Mouse (Mus musculus) heart, postnatal 36 days (tissue): Measurements from ENCODE around the gene Gm6034. TPM values are rescaled to one million over a fixed set of nuclear protein-coding genes. Genes with fewer than 3 reads are reported as not detected.
"Not testable (repeated sequence)": the region's sequence is repeated elsewhere in the genome, so short reads cannot be mapped to it uniquely, and the experiment has no call there.

Experiments used
- DNase-seq, 2 experiments: peaks; one replicate each; pipeline ENCODE4 v3.0.0; 2021 to 2022
- intact Hi-C: fragments of 180-260 bp; cut with DNase I; formaldehyde crosslinking; loops from one replicate; pipeline ENCODE4 v1.15.1; 2025
- total RNA-seq, 2 experiments: library from RNA; stranded (reverse); gene quantifications; 2 replicates each; pipeline ENCODE4 v1.2.3; 2021

Gm6034 gene
- total RNA-seq, 2 experiments from 2014 or later = not detected

DNA sequence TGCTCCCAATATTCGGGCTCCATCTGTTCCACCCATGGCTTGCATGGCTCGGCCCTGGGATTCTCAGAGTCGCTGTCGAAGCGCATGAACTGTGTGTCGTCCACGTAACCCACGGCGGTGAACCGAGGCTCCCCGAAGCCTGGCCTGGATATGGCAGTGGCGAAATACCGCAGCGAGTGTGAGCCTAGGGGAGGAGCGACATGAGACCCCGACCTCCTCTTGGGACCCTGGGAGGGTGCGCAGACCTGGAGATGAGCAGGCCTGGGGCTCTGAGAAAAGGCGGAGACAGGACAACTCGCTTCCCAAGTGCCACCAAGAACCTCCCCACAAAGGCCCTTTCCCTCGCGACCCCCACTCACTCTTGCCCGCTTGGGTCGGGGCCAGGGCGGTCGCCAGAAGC lies 15.2 kb downstream of the Gm6034 start:
- intact Hi-C loops, DNase-seq: not testable (repeated sequence)

DNA sequence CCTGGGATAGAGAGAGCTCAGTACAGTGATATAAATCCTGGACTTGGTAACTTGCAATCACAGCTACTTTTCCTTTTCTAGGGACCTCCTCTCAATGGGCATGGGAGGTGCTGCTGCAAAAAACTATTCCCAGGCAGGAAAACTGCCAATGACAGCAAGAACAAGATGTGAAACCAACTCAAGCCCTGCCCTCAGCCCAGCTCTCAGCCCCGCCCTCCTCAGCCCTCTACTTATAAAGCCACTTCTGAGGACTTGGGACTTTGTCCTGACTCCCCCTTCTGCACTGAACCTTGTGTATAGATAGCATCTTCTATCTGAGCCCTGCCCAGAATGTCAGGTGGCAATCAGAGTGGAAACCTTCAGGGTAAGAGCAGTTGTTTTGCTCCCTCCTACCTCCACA lies 15.6 kb downstream of the Gm6034 start, which contains the start of gene Gm11127:
TSS of gene Gm11127 (minus strand) at position 10 of the 400 bp plus-strand sequence.
- DNase-seq, intact Hi-C loops: not testable (repeated sequence)

DNA sequence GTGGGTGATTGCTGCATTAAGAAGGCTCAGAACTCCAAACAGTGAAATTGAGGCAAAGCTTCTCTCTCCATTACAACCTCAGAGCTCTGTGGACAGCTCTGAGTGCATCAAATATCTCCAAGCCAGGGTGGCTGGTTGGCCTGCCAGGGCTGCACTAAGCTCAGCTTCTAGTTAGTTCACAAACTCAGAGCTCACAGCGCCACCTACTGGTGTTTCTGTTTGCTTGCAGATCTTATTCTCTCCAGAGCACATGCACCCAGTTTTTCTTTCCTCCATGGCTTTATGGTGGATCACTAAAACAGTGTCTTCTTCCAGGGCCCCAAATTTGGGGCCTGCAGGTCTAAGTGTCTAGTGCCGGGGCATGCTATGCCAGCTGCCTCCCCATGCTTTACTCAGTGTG lies 18.1 kb downstream of the Gm6034 start:
- intact Hi-C loops = loop anchor here (1.0 to 10.0 kb wide), 2 partner anchors 126 to 131 kb away; no protein-coding TSS in a partner anchor
- DNase-seq = peak; percentile 80 to 87

DNA sequence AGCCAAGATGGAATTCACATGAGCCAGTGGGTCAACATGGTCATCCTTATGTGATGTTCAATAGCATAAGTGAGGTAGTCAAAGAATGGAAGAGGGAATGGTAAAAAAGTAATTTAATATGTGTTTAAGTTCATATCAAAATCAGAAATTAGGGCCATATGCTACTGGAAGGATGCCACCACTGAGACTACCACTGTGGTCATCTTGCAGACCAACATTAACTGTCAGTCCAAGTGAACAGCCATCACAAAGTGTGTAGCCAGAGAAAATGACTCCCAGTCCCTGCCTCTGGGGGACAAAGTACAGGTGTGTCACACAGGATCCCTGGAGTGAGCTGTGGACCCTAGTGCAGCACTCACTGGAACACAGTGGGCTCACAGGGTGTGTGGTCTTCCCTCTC lies 39.1 kb downstream of the Gm6034 start:
- intact Hi-C loops, DNase-seq: not testable (repeated sequence)

DNA sequence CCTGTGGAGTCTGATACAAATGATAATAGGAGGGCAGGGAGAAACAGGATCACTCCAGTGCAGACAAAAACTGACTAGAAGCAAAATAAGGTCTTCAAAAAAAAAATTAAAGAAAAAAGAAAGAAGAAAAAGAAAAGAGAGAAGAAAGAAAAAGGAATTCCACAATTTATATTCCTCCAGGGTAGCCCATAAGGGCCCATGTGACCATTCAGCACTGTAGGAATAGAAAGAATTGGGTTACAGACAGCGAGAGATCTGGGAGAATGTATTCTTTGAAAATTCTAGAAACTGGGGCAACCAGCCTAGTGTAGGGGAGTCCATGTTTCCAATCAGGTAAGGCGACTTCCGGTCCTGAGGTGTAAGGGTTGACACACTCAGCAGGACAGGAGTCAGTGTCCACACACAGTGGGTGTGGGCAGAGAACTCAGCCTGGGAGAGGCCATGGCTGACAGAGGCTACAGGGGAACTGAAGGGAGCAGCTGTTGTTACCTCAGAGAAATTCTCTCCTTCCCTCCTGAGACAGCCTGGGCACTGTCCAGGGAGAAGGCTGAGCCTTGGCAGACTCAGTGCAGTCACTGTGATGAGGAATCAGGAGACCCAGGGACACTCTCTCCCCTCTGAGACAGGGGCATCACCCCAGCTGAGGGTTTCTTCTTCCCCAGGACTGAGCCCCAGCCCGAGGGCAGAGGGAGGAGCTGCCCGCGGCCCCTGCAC lies 39.9 kb downstream of the Gm6034 start:
- intact Hi-C loops, DNase-seq: not testable (repeated sequence)

DNA sequence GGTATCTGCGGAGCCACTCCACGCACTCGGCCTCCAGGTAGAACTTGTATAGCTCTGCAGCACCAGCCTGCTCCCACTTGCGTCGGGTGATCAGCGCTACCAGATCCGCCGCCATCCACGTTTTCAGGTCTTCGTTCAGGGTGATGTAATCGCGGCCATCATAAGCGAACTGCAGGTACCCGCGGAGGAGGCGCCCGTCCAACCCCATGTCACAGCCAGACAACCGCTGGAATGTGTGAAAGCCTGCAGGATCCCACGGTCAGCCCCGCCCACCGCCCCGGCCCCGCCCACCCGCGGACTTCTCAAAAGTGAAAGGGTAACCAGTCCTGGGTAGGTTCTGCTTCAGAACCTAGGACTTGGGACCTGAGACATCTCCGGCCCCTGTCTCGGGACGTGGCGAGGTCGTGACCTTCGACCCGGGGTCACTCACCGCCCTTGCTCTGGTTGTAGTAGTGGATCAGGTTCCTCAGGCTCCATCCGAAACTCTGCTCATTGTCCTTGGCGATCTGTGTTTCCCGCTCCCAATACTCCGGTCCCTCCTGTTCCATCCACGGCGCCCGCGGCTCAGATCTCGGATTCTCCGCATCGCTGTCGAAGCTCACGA lies 40.6 kb downstream of the Gm6034 start:
- peak; percentile 17 to 27 for DNase-seq
- intact Hi-C loops = no loop called here

DNA sequence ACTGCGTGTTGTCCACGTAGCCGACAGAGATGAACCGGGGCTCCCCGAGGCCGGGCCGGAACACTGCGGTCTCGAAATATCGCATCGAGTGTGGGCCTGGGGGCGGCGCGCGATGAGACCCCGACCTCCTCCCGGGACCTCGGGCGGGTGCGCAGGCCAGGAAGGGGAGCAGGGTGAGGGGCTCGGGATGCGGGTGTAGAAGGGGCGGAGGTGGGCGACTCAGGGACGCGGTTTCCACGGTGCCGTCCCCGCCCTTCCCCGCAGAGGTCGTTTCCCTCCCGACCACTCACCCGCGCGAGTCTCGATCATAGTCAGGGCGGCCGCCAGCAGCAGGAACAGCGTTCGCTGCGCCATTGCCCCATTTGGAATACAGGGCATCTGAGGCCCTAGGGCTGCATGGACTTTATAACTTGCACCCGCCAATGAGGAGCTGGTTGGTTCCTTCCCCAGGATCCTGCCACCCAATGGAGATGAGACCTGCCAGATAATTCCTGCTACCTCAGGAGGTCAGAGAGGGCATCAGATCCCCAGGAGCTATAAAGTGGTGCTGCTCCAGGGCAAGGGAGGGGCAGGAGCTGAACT lies 41.2 kb downstream of the Gm6034 start:
- DNase-seq = no peak
- intact Hi-C loops = no loop called here

DNA sequence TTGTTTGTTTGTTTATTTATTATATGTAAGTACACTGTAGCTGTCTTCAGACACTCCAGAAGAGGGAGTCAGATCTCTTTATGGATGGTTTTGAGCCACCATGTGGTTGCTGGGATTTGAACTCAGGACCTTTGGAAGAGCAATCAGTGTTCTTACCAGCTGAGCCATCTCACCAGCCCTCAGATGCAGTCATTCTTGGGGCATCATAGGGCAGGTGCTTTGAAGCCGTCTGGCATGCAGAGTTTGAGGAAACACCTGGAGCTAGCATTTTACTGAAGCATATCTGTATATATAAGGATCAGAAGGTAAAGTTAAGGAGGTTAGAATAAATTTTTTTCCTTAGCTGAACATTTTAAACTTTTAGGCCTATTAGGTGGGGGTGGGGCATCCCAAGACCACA lies 43.2 kb downstream of the Gm6034 start:
- DNase-seq = not testable (repeated sequence)
- intact Hi-C loops = loop anchor here (2.0 to 5.0 kb wide), 2 partner anchors 61 to 101 kb away; no protein-coding TSS in a partner anchor

DNA sequence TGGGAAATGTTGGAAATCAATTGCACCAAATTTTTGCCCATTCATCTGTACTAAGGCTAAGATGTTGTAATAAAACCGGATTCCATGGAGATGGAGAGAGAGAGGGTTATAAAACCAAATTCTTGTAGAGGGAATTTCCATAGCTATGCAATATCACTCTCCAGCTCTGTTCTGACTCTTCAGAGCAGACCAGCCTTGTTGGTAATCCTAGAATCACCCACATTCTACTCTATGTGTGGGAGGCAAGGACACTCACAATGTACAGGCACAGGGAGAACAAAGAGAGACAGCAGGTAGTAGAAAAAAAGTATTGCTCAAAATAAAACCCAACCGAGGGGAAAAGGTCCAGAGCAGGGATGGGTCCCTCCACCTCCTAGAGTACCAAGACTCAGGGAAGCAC lies 49.2 kb downstream of the Gm6034 start:
- DNase-seq = not testable (repeated sequence)

DNA sequence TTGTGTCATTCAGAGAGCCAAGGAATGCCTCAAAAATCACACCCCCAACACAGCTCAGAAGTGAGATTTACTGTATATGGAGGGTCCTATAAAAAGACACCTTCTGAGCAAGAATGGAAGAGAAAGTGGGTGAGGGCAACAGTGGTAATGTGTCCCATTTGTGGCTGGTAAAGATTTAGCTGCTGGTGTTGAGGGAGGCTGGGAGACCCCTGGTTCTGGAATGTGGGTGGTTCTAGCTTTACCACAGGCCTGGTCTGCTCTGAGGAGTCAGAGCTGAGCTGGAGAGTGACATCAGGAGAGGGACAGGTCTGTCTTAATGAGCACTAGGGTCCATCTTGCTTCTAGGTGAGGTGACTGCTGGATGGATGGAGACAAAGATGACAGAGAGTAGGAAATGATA lies 49.8 kb downstream of the Gm6034 start:
- DNase-seq, intact Hi-C loops: not testable (repeated sequence)

More for the DNA sequence above, 49.2 kb downstream of the Gm6034 start:
- intact Hi-C loops = not testable (repeated sequence)

DNA sequence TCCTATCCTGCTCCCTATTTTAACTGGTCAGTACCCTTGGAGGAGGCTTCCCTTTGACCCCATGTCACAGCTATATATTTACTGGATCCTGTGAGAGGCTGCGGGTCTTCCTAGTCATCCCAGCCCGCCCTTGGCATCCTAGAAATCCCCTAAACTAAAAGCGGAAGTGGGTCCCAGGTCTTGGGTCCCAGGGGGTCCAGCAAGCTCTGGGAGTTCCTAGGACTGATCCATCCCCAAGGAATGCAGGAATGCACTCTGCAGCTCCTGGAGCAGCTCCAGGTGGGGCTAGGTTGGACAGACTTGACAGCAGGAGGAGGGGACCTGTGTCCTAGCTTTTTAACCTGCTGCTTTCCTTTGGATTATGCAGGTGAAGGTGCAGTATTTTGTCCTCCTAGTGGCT lies 51.2 kb downstream of the Gm6034 start:
- intact Hi-C loops = no loop called here
- DNase-seq = no peak

DNA sequence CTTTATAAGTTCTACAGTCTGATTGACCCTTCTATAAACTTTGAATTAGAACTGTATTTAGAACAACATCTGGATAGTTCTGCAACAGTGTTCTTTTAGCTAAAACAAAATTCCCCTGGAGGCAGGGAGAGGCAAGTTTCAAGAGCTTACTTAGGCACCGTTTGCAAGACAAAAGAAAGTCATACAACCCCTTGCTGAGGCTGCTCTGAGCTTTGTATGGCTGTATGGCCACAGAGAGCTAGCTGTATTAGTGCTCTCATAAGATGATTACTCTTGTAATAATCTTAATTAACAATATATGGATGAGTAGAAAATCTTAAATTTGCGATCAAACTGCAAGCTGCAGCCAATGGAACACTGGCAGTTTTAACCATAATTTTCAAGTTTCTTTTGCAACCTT lies 56.8 kb downstream of the Gm6034 start:
- intact Hi-C loops = not testable (repeated sequence)

DNA sequence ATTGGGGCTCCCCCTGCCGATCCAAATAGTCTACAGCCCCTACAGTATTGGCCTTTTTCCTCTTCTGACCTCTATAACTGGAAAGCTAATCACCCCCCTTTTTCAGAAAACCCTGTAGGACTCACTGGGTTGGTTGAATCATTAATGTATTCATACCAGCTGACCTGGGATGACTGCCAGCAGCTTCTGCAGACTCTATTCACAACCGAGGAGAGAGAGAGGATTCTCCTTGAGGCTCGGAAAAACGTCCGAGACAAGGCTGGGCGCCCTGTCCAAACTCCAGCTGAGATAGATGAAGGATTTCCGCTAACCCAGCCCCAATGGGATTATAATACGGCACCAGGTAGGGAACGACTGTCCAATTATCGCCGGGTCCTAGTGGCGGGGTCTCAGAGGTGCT lies 59.3 kb downstream of the Gm6034 start:
- intact Hi-C loops, DNase-seq: not testable (repeated sequence)

More for the DNA sequence above, 56.8 kb downstream of the Gm6034 start:
- DNase-seq = not testable (repeated sequence)

Other genes starting within 250 kb of the Gm6034 start
- gene Ier3, start 221.3 kb upstream of the Gm6034 start, total RNA-seq = 10 to 100 TPM; 26.8 to 43.0 TPM
- 100 to 1,000 TPM; 154 to 159 TPM for gene Flot1, start 219.7 kb upstream of the Gm6034 start, total RNA-seq
- gene Tubb5, start 204.7 kb upstream of the Gm6034 start, total RNA-seq = 10 to 100 TPM; 87.6 to 91.6 TPM
- 10 to 100 TPM; 12.2 to 14.2 TPM for gene Mdc1, start 201.4 kb upstream of the Gm6034 start, total RNA-seq
- gene Nrm, start 181.6 kb upstream of the Gm6034 start, total RNA-seq = 1 to 10 TPM; 2.3 to 2.4 TPM
- 10 to 100 TPM; 15.6 to 17.0 TPM for gene Ppp1r18, start 177.4 kb upstream of the Gm6034 start, total RNA-seq
- 10 to 100 TPM; 19.2 to 22.2 TPM for gene Dhx16, start 163.1 kb upstream of the Gm6034 start, total RNA-seq
- gene 2310061I04Rik, start 145.5 kb upstream of the Gm6034 start, total RNA-seq = 100 to 1,000 TPM; 109 to 112 TPM
- gene Atat1, start 132.9 kb upstream of the Gm6034 start, total RNA-seq = 1 to 10 TPM; 6.6 to 6.8 TPM
- 10 to 100 TPM; 51.6 to 53.4 TPM for gene Mrps18b, start 126.6 kb upstream of the Gm6034 start, total RNA-seq
- gene Ppp1r10, start 126.5 kb upstream of the Gm6034 start, total RNA-seq = 10 to 100 TPM; 22.6 to 44.3 TPM
- gene Abcf1, start 73.2 kb upstream of the Gm6034 start, total RNA-seq = 10 to 100 TPM; 69.8 to 73.4 TPM
- gene Gnl1, start 63.1 kb upstream of the Gm6034 start, total RNA-seq = 10 to 100 TPM; 28.6 to 32.7 TPM
- gene Prr3, start 62.7 kb upstream of the Gm6034 start, total RNA-seq = 1 to 10 TPM; 3.9 to 6.3 TPM
- gene H2-T24, start 22.4 kb upstream of the Gm6034 start, total RNA-seq = 10 to 100 TPM in 1 of 2 experiments, 1 to 10 TPM in 1; 6.5 to 14.0 TPM
- gene H2-T23, start 10.1 kb upstream of the Gm6034 start, total RNA-seq = 10 to 100 TPM; 23.7 to 38.9 TPM
- gene H2-T22, start 214 bp upstream of the Gm6034 start, total RNA-seq = 1 to 10 TPM; 9.5 to 10.0 TPM
- gene Gm11127, start 15.4 kb downstream of the Gm6034 start, total RNA-seq = 1 to 10 TPM; 3.4 to 4.3 TPM
- gene Gm19684, start 78.7 kb downstream of the Gm6034 start, total RNA-seq = under 1 TPM; 0.19 to 0.22 TPM
- gene Gm7030, start 86.5 kb downstream of the Gm6034 start, total RNA-seq = not detected
- not detected for gene Gm8909, start 125.6 kb downstream of the Gm6034 start, total RNA-seq
- gene H2-T3, start 147.3 kb downstream of the Gm6034 start, total RNA-seq = not detected
- 10 to 100 TPM; 39.6 to 41.1 TPM for gene Rpp21, start 215.1 kb downstream of the Gm6034 start, total RNA-seq
- gene Trim39, start 229.3 kb downstream of the Gm6034 start, total RNA-seq = 1 to 10 TPM; 6.5 to 7.6 TPM
- not detected for gene H2-M10.2, start 243.5 kb downstream of the Gm6034 start, total RNA-seq